Mouse (Mus musculus) right cerebral cortex, postnatal 25 days (tissue): ENCODE data around the gene C730034F03Rik.
A peak's percentile ranks its signal among the peaks of the same experiment; 100 is the strongest.
"Not testable (repeated sequence)": the region's sequence is repeated elsewhere in the genome, so short reads cannot be mapped to it uniquely, and the experiment has no call there.

ENCODE experiments used
- DNase-seq: peaks from one replicate; pipeline ENCODE4 v3.0.0; 2022

C730034F03Rik gene

GRCm38 (mm10) chr15:89429352-89430221, at the start of gene C730034F03Rik, which contains the start of the genes Gm44502 and Chkb:
Gene C730034F03Rik, plus strand, starts transcription at chr15:89429589.
Gene Gm44502, minus strand, starts transcription at chr15:89429696.
Gene Chkb, minus strand, starts transcription at chr15:89429908.
- DNase-seq: peak; percentile 94

GRCm38 (mm10) chr15:89384617-89385016, 44.8 kb upstream of the C730034F03Rik start, which contains the start of gene Klhdc7b:
Gene Klhdc7b, plus strand, starts transcription at chr15:89384917.
- no peak for DNase-seq

- no peak for DNase-seq
These were observed 42.3 kb upstream of the C730034F03Rik start for GRCm38 (mm10) chr15:89387127-89387526.

- no peak for DNase-seq
These were observed 39.3 kb upstream of the C730034F03Rik start for GRCm38 (mm10) chr15:89390081-89390480.

- no peak for DNase-seq
These were observed 32.5 kb upstream of the C730034F03Rik start for GRCm38 (mm10) chr15:89396883-89397282.

- no peak for DNase-seq
These were observed 31.2 kb upstream of the C730034F03Rik start for GRCm38 (mm10) chr15:89398146-89398545.

GRCm38 (mm10) chr15:89399716-89400115, 29.7 kb upstream of the C730034F03Rik start:
- no peak for DNase-seq

- no peak for DNase-seq
These were observed 26.9 kb upstream of the C730034F03Rik start for GRCm38 (mm10) chr15:89402471-89402870.

- no peak for DNase-seq
These were observed 24.4 kb upstream of the C730034F03Rik start for GRCm38 (mm10) chr15:89404831-89405623.

- no peak for DNase-seq
These were observed 22.7 kb upstream of the C730034F03Rik start for GRCm38 (mm10) chr15:89406691-89407090.

- DNase-seq: no peak
These were observed 19.3 kb upstream of the C730034F03Rik start, which contains the start of gene Syce3 for GRCm38 (mm10) chr15:89410118-89410517. Gene Syce3, minus strand, starts transcription at chr15:89410503.

GRCm38 (mm10) chr15:89415282-89415681, 14.1 kb upstream of the C730034F03Rik start:
- DNase-seq: no peak

GRCm38 (mm10) chr15:89421938-89422337, 7.5 kb upstream of the C730034F03Rik start:
- DNase-seq: no peak

- no peak for DNase-seq
These were observed 4.8 kb upstream of the C730034F03Rik start for GRCm38 (mm10) chr15:89424621-89425020.

- DNase-seq: no peak
These were observed 3.7 kb upstream of the C730034F03Rik start, which contains the start of gene Cpt1b for GRCm38 (mm10) chr15:89425711-89426121. Gene Cpt1b, minus strand, starts transcription at chr15:89425863.

- no peak for DNase-seq
These were observed 2.7 kb upstream of the C730034F03Rik start for GRCm38 (mm10) chr15:89426716-89427115.

GRCm38 (mm10) chr15:89428136-89428790, 1.1 kb upstream of the C730034F03Rik start:
- DNase-seq: no peak

GRCm38 (mm10) chr15:89428821-89429351, 503 bp upstream of the C730034F03Rik start:
- DNase-seq: no peak

GRCm38 (mm10) chr15:89430341-89430740, 952 bp downstream of the C730034F03Rik start:
- DNase-seq: no peak

GRCm38 (mm10) chr15:89430771-89431170, 1.4 kb downstream of the C730034F03Rik start:
- DNase-seq: not testable (repeated sequence)

GRCm38 (mm10) chr15:89431271-89431670, 1.9 kb downstream of the C730034F03Rik start:
- no peak for DNase-seq

GRCm38 (mm10) chr15:89431806-89432205, 2.4 kb downstream of the C730034F03Rik start:
- no peak for DNase-seq
